Mouse (Mus musculus) ZHBTc4 (cell line): ENCODE data around the gene Tmem117.

Experiments
- DNase-seq: peaks from one replicate; pipeline ENCODE4 v3.0.0-alpha.2; 2011; ENCODE audit warnings: low read depth, low spot score

Gene Tmem117

GRCm38 (mm10) chr15:95024401-95024800, 395.4 kb downstream of the Tmem117 start:
- DNase-seq, result no peak

GRCm38 (mm10) chr15:95028862-95029486, 399.9 kb downstream of the Tmem117 start:
- peak; percentile 13 for DNase-seq

- no peak for DNase-seq
Measured at GRCm38 (mm10) chr15:95029487-95029875, 400.4 kb downstream of the Tmem117 start.

GRCm38 (mm10) chr15:95042437-95042836, 413.4 kb downstream of the Tmem117 start:
- no peak for DNase-seq

- no peak for DNase-seq
Measured at GRCm38 (mm10) chr15:95044011-95044410, 415.0 kb downstream of the Tmem117 start.

GRCm38 (mm10) chr15:95047486-95047885, 418.5 kb downstream of the Tmem117 start:
- no peak for DNase-seq

- peak; percentile 11 for DNase-seq
Measured at GRCm38 (mm10) chr15:95049171-95049729, 420.2 kb downstream of the Tmem117 start.

- no peak for DNase-seq
Measured at GRCm38 (mm10) chr15:95055081-95055650, 426.1 kb downstream of the Tmem117 start.

GRCm38 (mm10) chr15:95068023-95068422, 439.0 kb downstream of the Tmem117 start:
- DNase-seq, result no peak

GRCm38 (mm10) chr15:95068799-95069198, 439.8 kb downstream of the Tmem117 start:
- DNase-seq, result no peak

GRCm38 (mm10) chr15:95070881-95071280, 441.8 kb downstream of the Tmem117 start:
- no peak for DNase-seq

- no peak for DNase-seq
Measured at GRCm38 (mm10) chr15:95075356-95075755, 446.3 kb downstream of the Tmem117 start.

GRCm38 (mm10) chr15:95081654-95082053, 452.6 kb downstream of the Tmem117 start:
- no peak for DNase-seq

- DNase-seq, result no peak
Measured at GRCm38 (mm10) chr15:95085962-95086361, 456.9 kb downstream of the Tmem117 start.

- no peak for DNase-seq
Measured at GRCm38 (mm10) chr15:95100133-95100532, 471.1 kb downstream of the Tmem117 start.

GRCm38 (mm10) chr15:95101522-95101921, 472.5 kb downstream of the Tmem117 start:
- no peak for DNase-seq

- DNase-seq, result no peak
Measured at GRCm38 (mm10) chr15:95107246-95107809, 478.3 kb downstream of the Tmem117 start.

GRCm38 (mm10) chr15:95108626-95109025, 479.6 kb downstream of the Tmem117 start:
- DNase-seq, result no peak

GRCm38 (mm10) chr15:95131401-95131800, 502.4 kb downstream of the Tmem117 start:
- peak; percentile 53 for DNase-seq

- no peak for DNase-seq
Measured at GRCm38 (mm10) chr15:95135926-95136609, 507.0 kb downstream of the Tmem117 start.

GRCm38 (mm10) chr15:95137018-95137810, 508.2 kb downstream of the Tmem117 start:
- no peak for DNase-seq
